Mouse (Mus musculus) embryonic fibroblast, embryonic 13.5 days (primary cell): ENCODE results near the gene Tox2.

Source experiments
- CTCF ChIP-seq: IDR thresholded peaks from 2 replicates; pipeline ENCODE4 v1.5.1; 2011; ENCODE audit warnings: mild to moderate bottlenecking, control low read depth, low read length, moderate library complexity, borderline replicate concordance; ENCODE audit not compliant: insufficient read depth
- POLR2A ChIP-seq: IDR thresholded peaks from 2 replicates; pipeline ENCODE4 v1.6.1; 2011; ENCODE audit warnings: low read depth, mild to moderate bottlenecking, control low read depth, low read length, moderate library complexity

DNA sequence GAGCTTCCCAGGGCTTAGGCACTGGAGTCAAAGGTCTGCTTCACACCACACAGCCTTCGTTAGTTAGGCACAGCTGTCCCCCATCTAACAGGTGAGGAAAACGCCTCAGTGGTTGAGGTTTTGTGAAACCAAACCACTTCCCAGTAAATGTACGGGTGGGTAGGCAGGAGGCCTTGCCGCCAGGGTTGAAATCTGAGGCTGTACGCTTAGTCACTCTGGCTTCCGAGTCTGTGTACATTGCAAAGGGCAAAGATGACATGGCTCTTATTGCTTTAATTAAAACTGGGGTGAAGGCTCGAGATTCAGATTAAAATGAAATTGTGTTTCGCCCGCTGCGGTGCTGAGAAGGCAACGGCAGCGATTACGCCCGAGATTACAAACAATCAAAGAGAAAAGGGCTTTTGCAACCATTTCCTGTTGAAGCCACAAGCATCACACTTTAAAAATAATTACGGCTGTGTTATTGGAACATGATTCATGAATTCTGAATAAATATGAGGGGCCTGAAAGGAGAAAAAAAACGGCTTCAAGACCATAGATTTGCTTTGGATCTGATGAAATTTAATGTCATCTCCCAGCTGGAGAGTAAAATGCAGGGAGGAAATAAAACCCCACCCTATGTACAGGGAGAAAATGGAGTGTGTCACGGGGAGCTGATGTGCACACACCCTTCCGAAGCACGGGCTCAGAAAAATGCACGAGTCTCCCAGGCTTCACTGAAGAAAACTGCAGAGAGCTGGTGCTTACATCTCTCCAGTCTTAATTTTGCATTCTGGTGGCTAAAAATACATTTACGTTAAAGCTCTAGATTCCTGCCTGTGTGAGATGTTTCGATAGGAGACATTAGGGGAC, 50.5 kb downstream of the Tox2 start:
- TF ChIP-seq CTCF (no peak), POLR2A (no peak)
